Mouse (Mus musculus): ENCODE measurements around the gene Dzip1.
A peak's percentile ranks its signal among the peaks of the same experiment; 100 is the strongest.

Dzip1 gene

DNA sequence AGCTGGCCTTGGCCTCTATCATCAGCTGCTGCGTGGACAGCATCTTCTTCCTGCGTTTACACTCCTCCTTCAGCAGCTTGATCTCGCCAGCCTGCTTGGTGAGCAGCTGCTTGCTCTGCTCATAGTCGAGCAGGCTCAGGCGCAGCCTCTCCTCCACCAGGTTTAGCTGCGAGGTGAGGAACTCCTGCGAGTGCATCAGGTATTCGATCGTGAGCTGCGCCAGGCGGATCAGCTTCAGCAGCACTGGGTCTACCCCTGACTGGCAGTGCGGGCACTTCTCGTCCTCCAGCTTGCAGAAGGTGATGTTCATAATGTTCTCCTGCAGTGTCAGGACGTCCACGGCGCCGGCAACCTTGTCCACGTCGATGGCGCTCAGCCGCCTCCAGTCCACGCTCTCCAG, 3.0 kb downstream of the Dzip1 start:
- no peak for DNase-seq (ENCODE audit: low read depth)

- no peak for DNase-seq (ENCODE audit: low read depth)
Measured at GRCm38 (mm10) chr14:118920654-118921053, 4.6 kb downstream of the Dzip1 start.

DNA sequence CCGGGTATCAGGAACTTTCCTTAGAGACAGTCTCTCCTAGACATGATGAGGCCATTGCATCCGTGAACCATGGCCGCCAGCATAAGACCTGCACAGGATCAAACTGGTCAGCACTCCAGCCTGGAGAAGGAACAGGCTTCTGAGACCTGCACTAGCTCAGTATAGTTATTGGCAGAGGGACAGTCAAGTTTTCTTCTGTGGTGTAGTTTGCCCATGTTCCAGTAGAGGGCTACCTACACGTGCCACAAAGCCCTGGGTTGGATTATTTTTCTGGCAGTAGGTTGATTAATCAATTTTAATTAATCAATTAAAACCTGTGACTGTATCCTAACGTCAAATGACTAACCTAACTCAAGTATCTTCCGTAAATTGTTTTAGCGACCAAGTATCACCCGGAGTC, 6.2 kb downstream of the Dzip1 start:
- no peak for DNase-seq (ENCODE audit: low read depth)

DNA sequence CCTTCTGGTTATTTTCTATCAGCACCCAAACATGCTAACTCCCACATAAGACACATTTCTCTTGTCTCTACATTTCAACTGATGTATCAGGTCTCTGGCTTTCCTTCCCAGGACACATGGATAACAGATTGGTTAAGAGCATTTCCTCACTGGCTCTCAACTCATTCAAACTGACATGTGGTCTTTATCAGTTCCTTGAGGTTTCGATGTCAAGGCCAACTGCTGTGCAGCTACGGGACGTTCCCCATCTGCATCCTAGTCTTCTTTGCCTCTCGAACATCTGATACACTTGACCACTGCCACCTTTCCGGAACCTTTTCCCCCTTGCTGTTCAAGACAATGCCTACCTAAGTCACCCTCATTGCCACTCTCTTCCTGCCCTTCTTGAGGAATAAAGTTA, 11.6 kb downstream of the Dzip1 start:
- DNase-seq (ENCODE audit: low read depth), result no peak

GRCm38 (mm10) chr14:118911521-118911920, 13.7 kb downstream of the Dzip1 start:
- no peak for DNase-seq (ENCODE audit: low read depth)

- peak; percentile 56 for DNase-seq (ENCODE audit: low read depth)
Measured at GRCm38 (mm10) chr14:118910332-118911222, 14.7 kb downstream of the Dzip1 start.

- DNase-seq (ENCODE audit: low read depth), result no peak
Measured at GRCm38 (mm10) chr14:118909872-118910271, 15.4 kb downstream of the Dzip1 start.

GRCm38 (mm10) chr14:118907592-118907991, 17.7 kb downstream of the Dzip1 start:
- no peak for DNase-seq (ENCODE audit: low read depth)

- DNase-seq (ENCODE audit: low read depth), result no peak
Measured at GRCm38 (mm10) chr14:118903867-118904562, 21.2 kb downstream of the Dzip1 start.

GRCm38 (mm10) chr14:118903397-118903796, 21.9 kb downstream of the Dzip1 start:
- no peak for DNase-seq (ENCODE audit: low read depth)

GRCm38 (mm10) chr14:118900911-118901310, 24.3 kb downstream of the Dzip1 start:
- DNase-seq (ENCODE audit: low read depth), result no peak

GRCm38 (mm10) chr14:118899940-118900339, 25.3 kb downstream of the Dzip1 start:
- DNase-seq (ENCODE audit: low read depth), result no peak

DNA sequence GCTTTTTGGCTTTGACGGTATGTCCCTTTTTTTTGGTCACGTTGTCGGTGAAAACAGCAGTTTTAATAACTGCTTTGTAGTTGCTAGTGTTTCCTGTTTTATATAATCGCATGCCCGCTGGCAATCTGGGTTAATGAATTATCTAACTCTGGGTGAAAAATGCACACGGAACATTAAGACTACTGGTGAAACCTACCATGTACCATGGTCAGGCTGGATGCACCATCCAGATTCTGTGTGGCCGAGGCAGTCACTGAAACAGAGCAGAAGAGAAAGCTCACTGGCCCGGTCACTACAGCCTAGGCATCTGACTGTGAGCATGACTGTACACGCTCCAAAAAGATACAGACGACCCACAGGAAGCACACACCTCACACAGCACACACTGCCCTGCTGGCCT, 29.6 kb downstream of the Dzip1 start:
- DNase-seq (ENCODE audit: low read depth), result no peak

- no peak for DNase-seq (ENCODE audit: low read depth)
Measured at GRCm38 (mm10) chr14:118895228-118895627, 30.0 kb downstream of the Dzip1 start.

- no peak for DNase-seq (ENCODE audit: low read depth)
Measured at GRCm38 (mm10) chr14:118890101-118890500, 35.2 kb downstream of the Dzip1 start.

DNA sequence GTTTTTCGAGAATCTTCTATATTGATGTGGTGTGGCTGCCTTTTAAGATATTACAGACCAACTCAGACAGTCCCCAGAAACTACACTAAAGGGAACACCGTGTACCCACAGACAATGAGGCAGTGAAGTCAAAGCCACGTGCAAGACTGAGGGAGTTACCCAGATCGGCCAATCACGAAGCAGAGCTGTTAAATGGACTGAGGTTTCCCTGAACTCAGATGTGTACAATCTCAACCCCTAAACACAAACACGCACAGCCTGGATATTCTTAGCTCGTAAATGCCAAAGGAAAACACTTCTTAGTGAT, 41.1 kb downstream of the Dzip1 start:
- DNase-seq (ENCODE audit: low read depth), result no peak

DNA sequence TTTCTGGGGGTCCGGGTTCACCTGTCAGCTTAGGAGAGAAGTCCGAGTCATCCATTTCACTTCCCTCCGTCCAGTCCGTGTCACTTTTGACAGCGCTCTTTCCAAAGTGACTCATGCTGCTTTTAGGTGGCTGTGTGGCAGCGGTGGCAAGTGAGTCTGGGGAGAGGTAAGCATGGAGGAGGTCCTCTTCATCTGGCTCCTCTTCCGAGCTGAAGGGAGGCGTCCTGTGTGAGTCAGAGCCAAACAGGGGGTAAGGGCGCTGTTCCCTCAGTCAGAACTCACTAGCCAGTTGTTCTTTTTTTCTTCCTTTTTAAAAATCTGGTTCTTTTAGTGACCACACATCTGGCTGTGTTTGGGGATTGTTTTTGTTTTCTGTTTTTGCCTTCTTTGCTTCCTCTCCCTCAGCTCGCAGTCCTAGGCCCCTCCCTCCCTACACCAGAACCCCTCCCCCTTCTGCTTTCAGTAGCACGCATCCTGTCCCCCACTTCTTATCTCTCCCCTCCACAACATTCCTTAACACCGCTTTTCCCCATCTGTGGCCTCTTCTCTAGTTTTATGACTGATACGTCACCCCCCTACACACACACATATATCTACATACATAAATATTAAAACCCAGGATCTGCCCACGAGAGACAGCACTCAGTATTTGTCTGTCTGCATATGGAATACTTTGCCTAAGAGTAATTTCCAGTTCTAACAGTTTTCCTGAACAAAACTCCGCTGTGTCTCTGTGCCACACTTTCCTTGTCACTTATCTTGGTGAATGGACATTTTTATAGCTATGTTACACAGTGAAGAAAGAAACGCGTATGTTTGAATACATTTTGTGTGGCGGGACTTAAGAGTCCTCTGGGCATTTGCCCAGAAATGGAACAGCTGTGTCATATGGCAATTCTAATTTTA, 41.7 kb downstream of the Dzip1 start:
- no peak for DNase-seq (ENCODE audit: low read depth)

GRCm38 (mm10) chr14:118880696-118881095, 44.6 kb downstream of the Dzip1 start:
- DNase-seq (ENCODE audit: low read depth), result no peak

GRCm38 (mm10) chr14:118878346-118878910, 46.8 kb downstream of the Dzip1 start:
- DNase-seq (ENCODE audit: low read depth), result no peak

GRCm38 (mm10) chr14:118874786-118875415, 50.4 kb downstream of the Dzip1 start:
- DNase-seq (ENCODE audit: low read depth), result no peak

GRCm38 (mm10) chr14:118874126-118874525, 51.1 kb downstream of the Dzip1 start:
- DNase-seq (ENCODE audit: low read depth), result no peak

DNA sequence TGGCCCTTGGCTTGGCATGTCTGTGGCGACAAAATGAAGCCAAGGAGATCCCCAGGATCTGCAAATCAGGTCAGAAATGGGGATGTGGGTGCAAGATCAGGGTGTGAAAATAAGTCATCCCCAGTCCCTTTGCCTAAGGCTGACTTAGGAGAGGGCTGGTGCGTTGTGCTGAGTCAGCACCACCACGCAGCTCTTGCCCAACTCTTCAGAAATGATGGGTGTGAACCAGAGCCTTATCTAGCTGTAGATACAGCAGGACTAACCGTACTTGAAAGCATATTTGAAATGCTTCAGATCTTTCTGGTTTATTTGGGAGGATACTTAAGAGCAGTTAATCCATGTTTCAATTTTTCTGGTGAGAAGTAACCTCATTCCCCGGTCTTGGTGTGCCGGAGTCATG, 55.5 kb downstream of the Dzip1 start:
- DNase-seq (ENCODE audit: low read depth), result no peak

Data from c-Kit-positive CD71-negative TER-119-negative erythroid progenitor cells, embryonic 14.5 days (primary cell).